Mouse (Mus musculus) heart, postnatal 0 days (tissue): ENCODE measurements at regions not wholly inside any gene's neighbourhood (a gene's known extent, or its start where the extent isn't known, plus 50 kb on each side); places are given as distances from the start of the nearest gene placed in this dataset.

Experiments
- CTCF ChIP-seq: IDR thresholded peaks from 2 replicates; pipeline ENCODE4 v1.5.1; 2016; ENCODE audit warnings: antibody characterized with exemption, control low read depth, low read depth
- EP300 ChIP-seq: IDR thresholded peaks from 2 replicates; pipeline ENCODE4 v1.6.1; 2016; ENCODE audit warnings: antibody characterized with exemption, low read depth

DNA sequence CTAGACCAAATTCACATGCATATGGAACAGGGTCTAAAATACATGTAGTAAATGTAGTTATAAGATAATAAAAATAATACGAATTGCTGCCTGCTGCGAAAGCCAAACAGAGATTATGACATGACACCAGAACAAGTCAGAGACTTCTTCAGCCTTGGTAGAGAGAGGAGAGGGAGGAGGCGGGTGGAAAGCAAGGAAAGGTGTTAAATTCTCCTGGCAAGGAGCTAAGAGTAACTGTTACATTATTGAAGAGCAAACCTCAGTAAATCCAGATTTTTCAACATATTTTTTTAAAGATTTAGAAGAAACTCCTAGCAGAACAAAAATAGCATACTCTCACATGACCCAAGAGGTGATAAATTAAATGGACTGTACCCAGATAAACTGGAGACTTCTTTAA, 131.0 kb upstream of the Shisa6 start:
- no peak for TF ChIP-seq CTCF
- TF ChIP-seq EP300, result no peak
